Mouse (Mus musculus): Measurements from ENCODE around the gene Spsb2. TPM values are rescaled to one million over a fixed set of nuclear protein-coding genes. Genes with fewer than 3 reads are reported as not detected.
"Not testable (repeated sequence)": the region's sequence is repeated elsewhere in the genome, so short reads cannot be mapped to it uniquely, and the experiment has no call there.

The Spsb2 gene
- polyA plus RNA-seq, 1 experiment from 2014 or later = 11.7 TPM

DNA sequence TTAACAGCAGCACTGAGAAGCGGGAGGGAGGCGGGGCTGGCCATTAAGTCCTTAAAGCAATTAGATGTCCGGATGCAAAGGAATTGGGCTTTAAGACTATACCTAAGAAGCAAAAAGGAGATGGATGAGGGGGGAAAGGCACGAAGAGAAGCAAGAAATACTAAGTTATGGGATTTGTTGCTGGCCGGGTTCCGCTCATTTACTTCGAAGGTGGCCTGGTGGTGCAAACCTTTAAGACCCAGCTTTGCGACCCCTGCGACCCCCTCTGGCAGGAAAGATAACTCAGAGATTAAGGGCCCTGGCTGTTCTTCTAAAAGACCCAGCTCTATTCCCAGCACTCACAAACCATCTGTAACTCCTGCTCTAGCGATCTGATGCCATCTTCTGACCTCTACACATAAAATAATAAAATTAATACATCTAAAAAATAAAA is 28.5 kb upstream of the Spsb2 start:
- H3K4me3 ChIP-seq (replicated peaks) = peak overlapping the region; percentile 33

DNA sequence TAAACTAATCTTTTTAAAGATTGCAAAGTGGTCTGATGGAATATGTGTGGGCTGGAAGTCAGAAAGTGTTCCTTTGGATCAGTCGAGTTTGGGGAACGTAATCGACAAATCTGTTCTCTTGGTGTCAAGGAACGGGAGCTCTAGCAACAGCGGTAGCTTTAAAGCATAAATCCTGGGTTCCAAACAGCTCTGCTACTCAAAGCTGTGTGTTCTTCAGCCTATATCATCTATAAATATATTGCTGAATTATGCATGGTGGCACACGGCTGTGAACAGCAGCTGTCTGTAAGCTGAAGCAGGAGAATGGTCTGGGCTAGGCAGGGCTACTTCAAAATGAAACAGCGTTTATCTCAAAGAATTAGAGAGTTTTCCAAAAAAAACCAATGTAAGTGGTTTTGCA is 27.5 kb upstream of the Spsb2 start:
- 82% methylated on average over 7 of the region's 7 CpGs for WGBS
- Histone ChIP-seq H3K4me3 (replicated peaks) (no peak overlapping the region), H3K9me3 (no peaks in the 10 kb centered on the region), H3K36me3 (no peaks in the 10 kb centered on the region), H3K4me2 (no peak overlapping the region), H3K9ac (no peak overlapping the region), H3K27me3 (replicated peaks) (peaks cover 6% of the 10 kb centered on the region; the same call in 1 of the 2 replicates), H3K4me1 (peaks cover 9% of the 10 kb centered on the region), H3K27ac (no peak overlapping the region)
- no peak for ATAC-seq (ENCODE audit: insufficient read depth, low FRiP score, low read depth)

More for the DNA sequence above, 28.5 kb upstream of the Spsb2 start:
- H3K9ac ChIP-seq = no peak overlapping the region
- no peak overlapping the region for H3K27ac ChIP-seq
- peak overlapping the region; percentile 70 for H3K4me2 ChIP-seq
- peaks cover 6% of the 10 kb centered on the region; the same call in 1 of the 2 replicates for H3K27me3 ChIP-seq (replicated peaks)
- 8% methylated on average over 10 of the region's 10 CpGs for WGBS
- no peak for ATAC-seq (ENCODE audit: insufficient read depth, low FRiP score, low read depth)
- H3K9me3 ChIP-seq = no peaks in the 10 kb centered on the region
- no peaks in the 10 kb centered on the region for H3K36me3 ChIP-seq
- H3K4me1 ChIP-seq = peaks cover 9% of the 10 kb centered on the region

GRCm38 (mm10) chr6:124782436-124782835 is 26.0 kb upstream of the Spsb2 start:
- Histone ChIP-seq H3K9me3 (no peaks in the 10 kb centered on the region), H3K9ac (no peak overlapping the region), H3K36me3 (no peaks in the 10 kb centered on the region), H3K4me1 (peaks cover 9% of the 10 kb centered on the region), H3K27ac (no peak overlapping the region), H3K4me2 (peak overlapping the region; percentile 40), H3K4me3 (replicated peaks) (peak overlapping the region; percentile 23), H3K27me3 (replicated peaks) (peaks cover 6% of the 10 kb centered on the region; the same call in 1 of the 2 replicates)
- 23% methylated on average over 6 of the region's 6 CpGs for WGBS
- ATAC-seq (ENCODE audit: insufficient read depth, low FRiP score, low read depth) = no peak

GRCm38 (mm10) chr6:124786756-124787420 is 21.6 kb upstream of the Spsb2 start:
- no peak overlapping the region for H3K4me3 ChIP-seq (replicated peaks)
- no peak overlapping the region for H3K4me2 ChIP-seq
- no peaks in the 10 kb centered on the region for H3K27me3 ChIP-seq (replicated peaks)
- peaks cover 4% of the 10 kb centered on the region; the same call in 1 of the 2 replicates for H3K4me1 ChIP-seq
- no peaks in the 10 kb centered on the region for H3K36me3 ChIP-seq
- H3K9ac ChIP-seq = no peak overlapping the region
- H3K9me3 ChIP-seq = no peaks in the 10 kb centered on the region
- WGBS = 50% methylated on average over 8 of the region's 8 CpGs
- no peak for ATAC-seq (ENCODE audit: insufficient read depth, low FRiP score, low read depth)
- H3K27ac ChIP-seq = no peak overlapping the region

GRCm38 (mm10) chr6:124787722-124788121 is 20.7 kb upstream of the Spsb2 start:
- no peak overlapping the region for H3K27ac ChIP-seq
- H3K36me3 ChIP-seq = no peaks in the 10 kb centered on the region
- no peak overlapping the region for H3K4me2 ChIP-seq
- 68% methylated on average over 10 of the region's 10 CpGs for WGBS
- no peak overlapping the region for H3K9ac ChIP-seq
- H3K9me3 ChIP-seq = no peaks in the 10 kb centered on the region
- no peak for ATAC-seq (ENCODE audit: insufficient read depth, low FRiP score, low read depth)
- H3K27me3 ChIP-seq (replicated peaks) = no peaks in the 10 kb centered on the region
- H3K4me1 ChIP-seq = peaks cover under 1% of the 10 kb centered on the region; the same call in 1 of the 2 replicates
- H3K4me3 ChIP-seq (replicated peaks) = no peak overlapping the region

GRCm38 (mm10) chr6:124789519-124789918 is 18.9 kb upstream of the Spsb2 start:
- Histone ChIP-seq H3K4me1 (no peaks in the 10 kb centered on the region), H3K4me3 (replicated peaks) (no peak overlapping the region), H3K27ac (no peak overlapping the region), H3K27me3 (replicated peaks) (no peaks in the 10 kb centered on the region), H3K36me3 (no peaks in the 10 kb centered on the region), H3K9ac (no peak overlapping the region), H3K9me3 (no peaks in the 10 kb centered on the region), H3K4me2 (no peak overlapping the region)
- 83% methylated on average over 4 of the region's 4 CpGs for WGBS
- ATAC-seq (ENCODE audit: insufficient read depth, low FRiP score, low read depth) = no peak

DNA sequence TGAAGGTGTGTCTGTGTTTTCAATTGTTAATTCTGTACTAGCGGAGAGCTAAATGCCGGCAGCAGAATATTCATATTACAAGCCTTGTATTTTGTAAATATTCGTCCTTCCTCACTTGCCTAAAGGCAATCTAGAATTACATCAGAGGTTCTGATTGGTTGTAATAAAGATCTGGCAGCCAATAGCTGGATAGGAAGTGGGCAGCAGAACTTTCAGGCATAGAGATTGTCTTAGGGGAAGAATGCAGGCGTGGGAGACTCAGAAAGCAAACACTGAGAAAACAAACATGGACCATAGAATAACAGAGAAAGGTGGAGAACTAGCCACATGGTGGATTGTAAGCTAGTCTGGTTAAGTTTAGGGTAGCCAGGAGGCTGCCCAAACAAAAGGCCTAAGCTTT is 18.3 kb upstream of the Spsb2 start:
- no peak overlapping the region for H3K9ac ChIP-seq
- H3K4me3 ChIP-seq (replicated peaks) = no peak overlapping the region
- no peak overlapping the region for H3K27ac ChIP-seq
- WGBS = 50% methylated on average over 4 of the region's 4 CpGs
- no peaks in the 10 kb centered on the region for H3K36me3 ChIP-seq
- no peak for ATAC-seq (ENCODE audit: insufficient read depth, low FRiP score, low read depth)
- H3K4me1 ChIP-seq = no peaks in the 10 kb centered on the region
- H3K4me2 ChIP-seq = no peak overlapping the region
- H3K9me3 ChIP-seq = no peaks in the 10 kb centered on the region
- no peaks in the 10 kb centered on the region for H3K27me3 ChIP-seq (replicated peaks)

GRCm38 (mm10) chr6:124791911-124792310 is 16.6 kb upstream of the Spsb2 start:
- WGBS = 84% methylated on average over 3 of the region's 3 CpGs
- Histone ChIP-seq H3K27me3 (replicated peaks) (no peaks in the 10 kb centered on the region), H3K4me1 (no peaks in the 10 kb centered on the region), H3K36me3 (no peaks in the 10 kb centered on the region), H3K9ac (no peak overlapping the region), H3K9me3 (no peaks in the 10 kb centered on the region), H3K27ac (no peak overlapping the region), H3K4me3 (replicated peaks) (no peak overlapping the region), H3K4me2 (no peak overlapping the region)
- ATAC-seq (ENCODE audit: insufficient read depth, low FRiP score, low read depth) = no peak

- H3K27me3 ChIP-seq (replicated peaks) = no peaks in the 10 kb centered on the region
- no peak for ATAC-seq (ENCODE audit: insufficient read depth, low FRiP score, low read depth)
- no peaks in the 10 kb centered on the region for H3K36me3 ChIP-seq
- H3K4me2 ChIP-seq = no peak overlapping the region
- no peak overlapping the region for H3K9ac ChIP-seq
- no peak overlapping the region for H3K4me3 ChIP-seq (replicated peaks)
- peak overlapping the region; percentile 59; the same call in 1 of the 2 replicates for H3K27ac ChIP-seq
- no peaks in the 10 kb centered on the region for H3K4me1 ChIP-seq
- 75% methylated on average over 4 of the region's 4 CpGs for WGBS
- H3K9me3 ChIP-seq = no peaks in the 10 kb centered on the region
These were observed 12.7 kb upstream of the Spsb2 start for GRCm38 (mm10) chr6:124795781-124796180.

GRCm38 (mm10) chr6:124796200-124796599 is 12.3 kb upstream of the Spsb2 start:
- WGBS = 68% methylated on average over 2 of the region's 2 CpGs
- Histone ChIP-seq H3K4me2 (no peak overlapping the region), H3K4me3 (replicated peaks) (no peak overlapping the region), H3K9me3 (no peaks in the 10 kb centered on the region), H3K36me3 (no peaks in the 10 kb centered on the region), H3K9ac (no peak overlapping the region), H3K27me3 (replicated peaks) (no peaks in the 10 kb centered on the region), H3K27ac (peak overlapping the region; percentile 59; the same call in 1 of the 2 replicates), H3K4me1 (no peaks in the 10 kb centered on the region)
- no peak for ATAC-seq (ENCODE audit: insufficient read depth, low FRiP score, low read depth)

DNA sequence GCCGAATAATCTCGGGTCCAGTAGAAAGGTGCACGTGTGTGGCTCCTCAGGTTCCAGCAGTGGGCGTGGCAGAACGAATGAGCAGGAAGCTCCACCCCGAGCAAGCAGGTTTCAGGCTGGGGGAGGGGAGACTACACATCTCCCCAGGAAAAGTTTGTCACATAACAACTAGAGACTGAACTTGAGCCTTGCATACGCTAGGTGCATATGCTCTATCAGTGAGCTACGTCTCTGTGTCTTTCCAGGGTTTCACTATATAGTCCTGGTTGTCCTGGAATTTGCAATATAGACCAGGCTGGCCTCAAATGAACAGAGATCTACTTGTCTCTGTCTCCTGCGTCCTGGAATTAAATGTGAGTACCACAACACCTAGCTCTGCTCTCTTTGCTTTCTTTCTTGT is 6.1 kb upstream of the Spsb2 start:
- H3K4me1 ChIP-seq; H3K9ac ChIP-seq; H3K27me3 ChIP-seq (replicated peaks); H3K27ac ChIP-seq; ATAC-seq (ENCODE audit: insufficient read depth, low FRiP score, low read depth); H3K36me3 ChIP-seq; H3K9me3 ChIP-seq: not testable (repeated sequence)
- H3K4me2 ChIP-seq = 0 out of 2 replicates have a peak overlapping the region, but pooled peaks have one; percentile 30
- WGBS = 16% methylated on average over 6 of the region's 9 CpGs
- peak overlapping the region; percentile 21 for H3K4me3 ChIP-seq (replicated peaks)

DNA sequence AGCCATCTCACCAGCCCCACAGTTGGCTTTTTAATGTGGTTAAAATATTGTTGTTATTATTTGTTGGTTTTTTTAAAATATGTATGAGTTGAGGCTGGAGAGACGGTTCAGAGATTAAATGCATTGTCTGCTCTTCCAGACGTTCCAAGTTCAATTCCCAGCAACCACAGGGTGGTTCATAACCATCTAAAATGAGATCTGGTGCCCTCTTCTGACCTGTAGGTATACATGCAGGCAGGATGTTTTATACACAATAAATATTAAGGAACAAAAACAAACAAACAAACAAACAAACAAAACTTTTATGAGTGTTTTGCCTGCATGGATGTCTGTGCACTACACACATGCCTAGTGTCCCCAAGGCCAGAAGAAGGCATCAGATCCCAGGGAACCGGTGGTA is 5.4 kb upstream of the Spsb2 start:
- H3K27me3 ChIP-seq (replicated peaks) = no peaks in the 10 kb centered on the region
- no peak overlapping the region for H3K4me3 ChIP-seq (replicated peaks)
- WGBS = 82% methylated on average over 3 of the region's 3 CpGs
- no peak for ATAC-seq (ENCODE audit: insufficient read depth, low FRiP score, low read depth)
- H3K9ac ChIP-seq = no peak overlapping the region
- no peak overlapping the region for H3K27ac ChIP-seq
- no peaks in the 10 kb centered on the region for H3K36me3 ChIP-seq
- peaks cover 12% of the 10 kb centered on the region for H3K4me1 ChIP-seq
- H3K9me3 ChIP-seq = no peaks in the 10 kb centered on the region
- H3K4me2 ChIP-seq = no peak overlapping the region
